Comparison of ENCODE assay signal across 9 mouse cellular contexts in genomic region chr2:113438046-113438445, GRCm38 (mm10).
"Had no signal": no experiment of that assay in that cellular context is flagged by ENCODE, and none has a peak within 500 bp of the region (broad histone marks: within the 10 kb centered on the region; RNA-seq: fewer than 3 reads in every experiment).

No protein-coding gene starts in this region.

- H3K36me3 ChIP-seq: intestine, embryonic 15.5 days; liver, embryonic 13.5 days had no signal

- H3K27ac ChIP-seq: intestine, embryonic 15.5 days; liver, embryonic 13.5 days had no signal

- H3K4me2 ChIP-seq: intestine, embryonic 15.5 days; liver, embryonic 13.5 days; midbrain, embryonic 11.5 days had no signal

- H3K4me1 ChIP-seq: liver, embryonic 13.5 days had no signal

- H3K9ac ChIP-seq: intestine, embryonic 15.5 days; liver, embryonic 13.5 days had no signal

- ATAC-seq: intestine, embryonic 15.5 days had no signal

- DNase-seq: liver, embryonic 13.5 days; lung, adult 2 months; lung, postnatal 14 days; lung, postnatal 4 days; midbrain, embryonic 14.5 days; thymus, adult 18-20 months; thymus, postnatal 4 days had no signal

- H3K9me3 ChIP-seq: intestine, embryonic 15.5 days; liver, embryonic 13.5 days had no signal

- H3K27me3 ChIP-seq: intestine, embryonic 15.5 days; liver, embryonic 13.5 days had no signal

- H3K4me3 ChIP-seq: intestine, embryonic 15.5 days; liver, embryonic 13.5 days had no signal
